Mouse (Mus musculus) embryo, embryonic 10.5 days (tissue): Measurements from ENCODE around the gene Dzip3.

ENCODE experiments used
- DNase-seq: peaks from one replicate; pipeline ENCODE4 v3.0.0-alpha.2; 2015; ENCODE audit warnings: low spot score

The Dzip3 gene

DNA sequence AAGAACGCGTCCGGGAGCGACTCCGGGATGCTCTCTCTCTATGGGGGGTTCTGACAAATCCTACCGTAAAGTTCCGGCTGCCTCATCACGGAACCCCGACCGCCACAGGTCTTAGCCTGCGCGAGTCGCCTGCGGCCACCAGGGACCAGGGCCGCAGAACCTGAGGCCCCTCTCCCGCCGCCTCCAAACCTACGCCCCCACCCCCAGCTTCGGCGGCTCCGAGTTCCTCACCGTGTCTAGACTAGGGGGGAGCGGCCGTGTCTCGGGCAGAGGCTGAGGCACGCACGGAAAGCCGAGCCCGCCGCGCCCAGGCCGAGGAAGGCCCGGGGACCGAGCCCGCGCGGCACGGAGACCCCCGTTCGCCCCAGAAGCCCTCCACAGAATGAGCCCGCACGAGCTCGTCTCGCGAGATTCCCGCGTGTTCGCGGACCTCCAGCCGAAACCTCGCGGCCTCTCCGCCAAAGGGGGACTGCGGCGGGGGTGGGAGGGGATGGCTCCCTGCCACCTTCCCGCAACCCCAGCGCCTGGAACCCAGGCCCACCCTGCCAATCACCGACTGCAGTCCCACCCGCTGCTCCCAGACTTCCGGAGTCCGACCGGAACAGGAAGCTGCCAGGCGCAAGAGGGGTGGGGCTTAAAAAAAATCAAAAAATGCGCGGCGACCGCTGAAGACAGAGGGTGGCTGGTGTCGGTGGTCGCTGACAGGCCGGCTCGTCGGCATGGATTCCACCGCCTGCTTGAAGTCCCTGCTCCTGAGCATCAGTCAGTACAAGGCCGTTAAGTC is at the start of gene Dzip3, which contains the start of gene Cip2a:
Gene Dzip3, minus strand, starts transcription at position 607 of the 784 bp plus-strand sequence.
Gene Cip2a, plus strand, starts transcription at position 627 of the 784 bp plus-strand sequence.
- peak; percentile 95 for DNase-seq

DNA sequence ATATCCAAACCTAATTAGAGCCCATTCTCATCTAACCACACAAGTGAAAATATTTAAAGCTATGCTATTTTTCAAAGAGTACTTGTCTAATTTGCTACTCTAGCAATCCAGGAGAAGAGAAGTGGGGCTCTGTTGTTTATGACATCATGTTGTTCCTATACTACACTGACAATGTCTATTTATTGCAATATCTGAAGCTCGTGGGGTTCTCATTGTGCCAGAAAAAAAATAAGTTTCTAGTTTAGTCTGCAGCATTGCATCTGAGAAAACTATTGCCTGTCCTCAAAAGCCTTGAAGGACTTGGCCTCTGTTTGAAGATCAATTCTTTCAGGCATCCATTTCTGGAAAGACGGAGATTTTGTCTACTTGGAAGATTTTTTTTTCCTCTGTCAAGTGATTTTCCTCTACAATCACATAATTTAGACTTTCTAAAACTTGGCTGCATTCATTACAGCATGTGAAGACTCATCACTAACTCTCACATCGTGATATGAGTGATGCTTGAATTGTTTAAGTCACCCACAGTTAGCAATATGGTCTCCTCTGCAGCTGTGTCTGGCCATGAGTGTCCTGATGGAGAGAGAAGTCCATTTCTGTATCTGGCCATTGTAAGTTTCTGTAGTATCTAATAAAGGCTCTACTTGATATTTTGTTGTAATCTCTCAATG is 46.7 kb upstream of the Dzip3 start:
- no peak for DNase-seq

- no peak for DNase-seq
Observed at GRCm38 (mm10) chr16:49037771-49038170, 43.8 kb upstream of the Dzip3 start.

- no peak for DNase-seq
Observed at GRCm38 (mm10) chr16:49035852-49036251, 41.9 kb upstream of the Dzip3 start.

DNA sequence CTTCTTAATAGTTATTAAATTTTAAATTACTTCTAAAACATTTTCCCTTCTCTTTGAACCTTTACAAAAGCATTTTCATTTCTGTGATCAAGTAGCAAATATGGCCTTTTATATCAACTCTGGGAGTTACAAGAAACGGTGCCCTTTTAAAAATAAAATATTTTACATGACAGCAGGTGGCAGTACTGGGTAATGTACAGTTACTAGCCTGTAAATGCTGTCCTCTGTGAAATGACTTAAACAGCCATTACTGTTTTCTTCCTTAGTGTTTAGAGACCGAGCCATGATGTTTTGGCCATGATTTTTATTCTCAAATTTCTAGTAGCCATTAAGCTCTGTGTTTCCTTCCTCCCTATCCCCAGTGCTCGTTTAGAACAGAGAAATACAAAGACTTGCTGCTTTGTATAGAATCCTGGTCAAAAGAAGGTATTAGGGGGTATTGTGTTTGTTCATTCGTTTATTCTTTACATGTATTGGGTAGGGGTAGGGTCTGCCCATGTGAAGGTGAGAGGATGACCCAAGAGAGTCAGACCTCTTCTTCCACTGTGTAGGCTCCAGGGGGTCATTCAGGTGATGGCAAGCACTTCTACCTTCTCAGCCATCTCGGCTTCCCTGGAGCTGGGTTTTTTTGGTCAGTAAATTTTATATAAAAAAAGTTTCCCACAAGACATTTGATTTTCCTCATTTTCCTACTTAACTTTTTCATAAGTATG is 22.8 kb upstream of the Dzip3 start:
- peak; percentile 31 for DNase-seq

GRCm38 (mm10) chr16:49004151-49004550 is 10.2 kb upstream of the Dzip3 start:
- DNase-seq = no peak

- no peak for DNase-seq
Observed at GRCm38 (mm10) chr16:48994343-48994693, 353 bp upstream of the Dzip3 start.

GRCm38 (mm10) chr16:48993231-48993558 is 770 bp downstream of the Dzip3 start:
- peak; percentile 21 for DNase-seq

DNA sequence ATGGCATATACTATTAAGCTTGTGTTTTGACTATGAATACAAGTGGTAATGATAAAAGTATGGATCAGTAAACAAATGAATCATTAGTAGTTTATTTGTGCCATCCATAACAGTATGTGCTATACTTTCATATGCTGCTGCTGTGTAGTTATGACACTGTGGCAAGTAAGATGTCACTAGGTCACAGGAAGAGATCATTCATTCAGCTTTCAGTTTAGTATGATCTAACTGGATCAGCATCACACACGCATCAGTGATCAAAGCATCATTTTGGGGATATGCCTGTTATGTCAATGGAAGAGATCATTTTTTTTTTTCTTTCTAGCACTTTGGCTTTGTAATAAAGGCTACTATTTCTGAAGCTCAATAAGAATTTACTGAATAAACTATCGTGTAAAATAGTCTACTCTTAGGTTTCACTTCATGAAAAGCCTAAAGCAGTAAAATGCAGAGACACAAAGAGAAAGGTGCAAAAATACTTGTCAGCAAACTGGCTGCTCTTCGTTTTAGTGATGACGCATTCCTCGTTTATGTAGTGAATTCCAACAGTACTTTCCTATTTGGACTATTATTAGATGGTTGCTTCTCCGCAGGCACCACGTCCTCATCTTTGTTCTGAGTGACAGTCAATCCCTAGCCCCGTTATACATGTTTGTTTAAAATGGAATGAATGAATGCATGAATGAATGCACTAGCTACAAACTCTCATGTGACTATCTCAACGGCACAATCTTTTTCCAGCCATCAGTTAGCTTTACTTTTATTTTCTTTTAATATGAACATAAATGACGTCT is 1.3 kb downstream of the Dzip3 start:
- peak; percentile 24 for DNase-seq

DNA sequence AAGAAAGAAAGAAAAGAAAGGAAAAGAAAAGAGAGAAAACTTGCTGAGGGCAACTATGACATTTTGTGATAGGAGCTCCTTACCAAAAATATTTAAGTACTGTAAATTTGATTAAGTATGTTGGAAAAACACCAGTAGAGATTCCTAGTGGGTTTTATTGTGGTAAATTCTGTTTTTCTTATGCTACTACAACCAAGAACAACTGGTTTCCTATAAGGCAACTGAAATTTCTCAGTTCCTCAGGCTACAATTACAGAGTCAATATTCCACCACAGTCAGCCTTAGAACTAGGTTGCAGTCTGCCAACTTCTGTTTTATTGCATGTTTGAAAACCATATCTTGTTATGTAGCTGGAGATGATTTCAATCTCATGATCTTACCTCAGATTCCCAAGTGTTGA is 4.3 kb downstream of the Dzip3 start:
- DNase-seq = no peak

DNA sequence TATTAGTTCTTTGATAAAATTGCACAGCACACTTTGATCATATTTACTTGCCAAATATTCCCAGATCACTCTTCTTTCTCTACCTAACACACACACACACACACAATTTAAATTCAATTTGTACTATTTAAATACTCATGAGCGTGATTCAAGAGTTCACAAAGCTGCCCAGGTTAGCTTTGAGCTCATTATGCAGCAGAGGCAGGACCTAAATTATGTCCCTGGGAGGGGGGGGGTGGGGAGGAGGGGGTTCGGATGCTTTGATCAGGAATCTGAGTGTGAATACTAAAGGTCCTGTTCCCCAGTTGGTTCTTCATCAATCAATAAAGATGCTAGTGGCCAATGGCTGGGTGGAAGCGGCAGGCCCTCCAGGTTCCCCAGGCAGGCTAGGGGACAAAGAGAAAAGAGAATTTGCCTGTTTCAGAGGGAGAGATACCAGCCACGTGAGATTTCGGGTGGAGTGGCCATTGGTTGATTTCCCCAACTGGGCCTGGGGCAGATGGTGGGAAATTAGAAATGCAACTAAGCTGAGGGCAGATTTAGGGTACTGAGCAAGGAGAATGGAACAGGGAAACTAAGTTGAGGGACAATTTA is 8.8 kb downstream of the Dzip3 start:
- DNase-seq = no peak

- no peak for DNase-seq
Observed at GRCm38 (mm10) chr16:48979965-48980364, 14.0 kb downstream of the Dzip3 start.

DNA sequence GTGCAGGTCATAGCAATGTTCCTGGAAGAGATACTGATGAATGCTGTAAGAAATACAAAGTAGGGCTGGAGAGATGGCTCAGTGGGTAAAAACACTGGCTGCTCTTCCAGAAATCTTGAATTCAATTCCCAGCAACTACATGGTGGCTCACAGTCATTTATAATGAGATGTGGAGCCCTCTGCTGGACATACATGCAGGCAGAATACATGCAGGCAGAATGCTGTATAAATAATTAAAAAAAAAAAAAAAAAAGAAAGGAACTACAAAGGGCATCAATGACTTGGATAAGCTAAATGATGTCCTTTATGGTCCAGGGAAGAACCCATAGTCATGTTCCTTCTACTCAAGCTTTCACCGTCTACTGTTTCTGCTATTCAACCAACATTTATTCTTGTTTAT is 20.4 kb downstream of the Dzip3 start:
- no peak for DNase-seq

- DNase-seq = no peak
Observed at GRCm38 (mm10) chr16:48972996-48973395, 21.0 kb downstream of the Dzip3 start.

- DNase-seq = peak; percentile 22
Observed at GRCm38 (mm10) chr16:48941805-48942204, 52.2 kb downstream of the Dzip3 start.

- no peak for DNase-seq
Observed at GRCm38 (mm10) chr16:48923724-48924123, 70.2 kb downstream of the Dzip3 start.

- no peak for DNase-seq
Observed at GRCm38 (mm10) chr16:48913206-48913605, 80.8 kb downstream of the Dzip3 start.

- DNase-seq = no peak
Observed at GRCm38 (mm10) chr16:48911184-48911583, 82.8 kb downstream of the Dzip3 start.

GRCm38 (mm10) chr16:48899868-48900267 is 94.1 kb downstream of the Dzip3 start:
- DNase-seq = no peak

- DNase-seq = no peak
Observed at GRCm38 (mm10) chr16:48890733-48891132, 103.2 kb downstream of the Dzip3 start.
